Mouse (Mus musculus): ENCODE measurements around the gene Gdap1l1. TPM values are rescaled to one million over a fixed set of nuclear protein-coding genes. Genes with fewer than 3 reads are reported as not detected.

The Gdap1l1 gene
- total and polyA plus RNA-seq, 2 experiments from 2014 or later = not detected

DNA sequence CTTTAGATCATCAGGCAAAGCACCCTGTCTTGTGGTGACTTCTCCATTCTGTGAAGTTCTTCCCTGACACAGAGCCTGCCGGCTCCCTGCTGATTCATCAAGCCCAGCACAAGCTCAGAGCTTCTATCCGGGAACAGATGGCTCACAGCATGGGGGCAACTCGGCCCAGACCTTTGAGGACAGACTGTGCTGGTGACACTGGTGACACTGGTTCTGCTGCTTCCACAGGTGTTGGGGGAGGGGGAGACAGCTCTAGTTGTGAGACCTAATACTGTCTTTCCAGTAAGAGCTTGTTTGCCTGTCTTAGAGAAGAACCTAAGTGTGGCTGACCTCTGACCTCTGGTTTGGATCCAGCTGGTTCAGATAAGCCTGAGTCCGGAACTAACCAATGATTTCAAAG lies 4.3 kb upstream of the Gdap1l1 start:
- H3K9me3 ChIP-seq (replicated peaks; ENCODE audit: control insufficient read depth, low read length) = no peaks in the 10 kb centered on the region
- peaks cover 16% of the 10 kb centered on the region for H3K27me3 ChIP-seq (ENCODE audit: control insufficient read depth, insufficient read depth, low read length)
- ATAC-seq (ENCODE audit: insufficient read depth, low read depth) (no peak), DNase-seq (ENCODE audit: low spot score) (no peak)
- no peaks in the 10 kb centered on the region for H3K36me3 ChIP-seq (replicated peaks; ENCODE audit: control insufficient read depth, insufficient read depth, low read length)
- no peak overlapping the region for H3K27ac ChIP-seq (ENCODE audit: low read depth)
- H3K9ac ChIP-seq (replicated peaks; ENCODE audit: low read depth, low read length) = no peak overlapping the region
- WGBS = 8% methylated on average over 4 of the region's 4 CpGs
- H3K4me1 ChIP-seq (ENCODE audit: control insufficient read depth, insufficient read depth) = no peaks in the 10 kb centered on the region
- H3K4me3 ChIP-seq (ENCODE audit: low read depth, low read length) = no peak overlapping the region
- TF ChIP-seq CTCF (IDR thresholded peaks at IDR 0.05; ENCODE audit: low read depth) = no peak
- TF ChIP-seq EP300 (IDR thresholded peaks at IDR 0.05; ENCODE audit: low read depth) = no peak
- H3K4me2 ChIP-seq (ENCODE audit: low read depth, low read length) = no peak overlapping the region

DNA sequence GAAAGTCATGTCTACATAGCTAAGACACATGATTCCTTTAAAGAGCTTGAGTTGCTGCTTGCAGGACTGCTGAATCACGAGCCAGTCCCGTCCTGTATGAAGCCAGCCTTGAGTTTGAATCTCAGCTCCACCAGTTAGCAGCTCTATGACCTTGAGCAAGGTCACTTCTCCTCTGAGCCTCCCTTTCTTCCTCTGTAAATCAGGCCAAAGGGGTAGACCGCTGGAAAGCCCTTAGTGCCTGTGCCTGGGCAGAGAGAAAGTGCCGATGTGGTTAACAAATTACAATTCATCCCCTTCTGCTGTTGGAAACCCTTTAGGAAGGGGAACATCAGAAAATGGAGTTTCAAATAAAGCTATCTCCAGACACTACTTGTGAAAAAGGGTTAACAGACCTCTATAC lies 476 bp upstream of the Gdap1l1 start:
- H3K4me1 ChIP-seq (ENCODE audit: control insufficient read depth, insufficient read depth) = no peaks in the 10 kb centered on the region
- H3K9me3 ChIP-seq (replicated peaks; ENCODE audit: control insufficient read depth, low read length) = no peaks in the 10 kb centered on the region
- no peak overlapping the region for H3K4me3 ChIP-seq (ENCODE audit: low read depth, low read length)
- no peak overlapping the region for H3K27ac ChIP-seq (ENCODE audit: low read depth)
- ATAC-seq (ENCODE audit: insufficient read depth, low read depth) = no peak
- DNase-seq (ENCODE audit: low spot score) = no peak
- H3K9ac ChIP-seq (replicated peaks; ENCODE audit: low read depth, low read length) = no peak overlapping the region
- 42% methylated on average over 4 of the region's 4 CpGs for WGBS
- no peak overlapping the region for H3K4me2 ChIP-seq (ENCODE audit: low read depth, low read length)
- no peak for TF ChIP-seq CTCF (IDR thresholded peaks at IDR 0.05; ENCODE audit: low read depth)
- no peak for TF ChIP-seq EP300 (IDR thresholded peaks at IDR 0.05; ENCODE audit: low read depth)
- peaks cover 27% of the 10 kb centered on the region for H3K27me3 ChIP-seq (ENCODE audit: control insufficient read depth, insufficient read depth, low read length)
- H3K36me3 ChIP-seq (replicated peaks; ENCODE audit: control insufficient read depth, insufficient read depth, low read length) = no peaks in the 10 kb centered on the region

DNA sequence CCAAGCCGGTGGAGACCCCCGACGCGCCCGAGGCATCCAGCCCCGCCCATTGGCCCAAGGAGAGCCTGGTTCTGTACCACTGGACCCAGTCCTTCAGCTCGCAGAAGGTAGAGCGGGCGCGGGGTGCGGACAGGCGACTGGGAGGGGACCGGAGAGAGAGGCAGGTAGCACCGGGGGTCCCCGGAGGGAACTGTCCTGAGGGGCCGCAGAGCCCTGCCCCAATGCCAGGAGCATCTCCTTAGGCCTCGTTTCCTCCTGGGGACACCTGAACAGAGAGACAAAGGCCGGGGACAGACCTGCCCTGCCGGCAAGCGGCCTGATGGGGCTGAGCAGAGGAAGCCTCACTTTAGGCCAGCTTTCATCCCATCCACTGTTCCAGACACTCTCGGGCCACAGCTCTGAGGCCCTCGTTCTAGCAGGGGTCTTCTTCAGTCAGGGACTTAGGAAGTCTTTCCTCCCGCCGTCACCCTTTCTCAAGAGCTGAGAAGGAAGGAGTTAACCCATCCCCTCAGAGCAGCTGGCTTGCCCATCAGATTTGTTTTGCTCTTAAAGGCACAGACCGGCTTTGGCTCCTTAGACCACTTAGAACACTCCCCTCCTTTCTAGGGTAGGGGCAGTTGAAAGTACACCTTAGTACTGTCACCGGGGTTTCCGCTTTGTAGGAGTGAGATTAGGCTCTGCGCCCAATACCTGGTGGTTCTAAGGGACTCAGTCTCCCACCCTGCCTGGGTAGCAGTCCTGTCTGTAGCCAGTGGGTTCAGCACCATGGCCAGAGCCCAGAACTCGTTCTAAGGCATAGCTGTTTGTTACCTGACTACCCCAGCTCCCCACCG lies 559 bp downstream of the Gdap1l1 start:
- H3K9me3 ChIP-seq (replicated peaks; ENCODE audit: control insufficient read depth, low read length) = no peaks in the 10 kb centered on the region
- H3K4me1 ChIP-seq (ENCODE audit: control insufficient read depth, insufficient read depth) = no peaks in the 10 kb centered on the region
- H3K4me3 ChIP-seq (ENCODE audit: low read depth, low read length) = peak overlapping the region; percentile 11; the same call in 1 of the 2 replicates
- ATAC-seq (ENCODE audit: insufficient read depth, low read depth) (no peak), DNase-seq (ENCODE audit: low spot score) (no peak)
- no peak overlapping the region for H3K27ac ChIP-seq (ENCODE audit: low read depth)
- peak overlapping the region; percentile 43 for H3K4me2 ChIP-seq (ENCODE audit: low read depth, low read length)
- H3K27me3 ChIP-seq (ENCODE audit: control insufficient read depth, insufficient read depth, low read length) = peaks cover 27% of the 10 kb centered on the region
- TF ChIP-seq CTCF (IDR thresholded peaks at IDR 0.05; ENCODE audit: low read depth) (no peak), EP300 (IDR thresholded peaks at IDR 0.05; ENCODE audit: low read depth) (no peak)
- WGBS = 2% methylated on average over 30 of the region's 30 CpGs
- no peak overlapping the region for H3K9ac ChIP-seq (replicated peaks; ENCODE audit: low read depth, low read length)
- no peaks in the 10 kb centered on the region for H3K36me3 ChIP-seq (replicated peaks; ENCODE audit: control insufficient read depth, insufficient read depth, low read length)

DNA sequence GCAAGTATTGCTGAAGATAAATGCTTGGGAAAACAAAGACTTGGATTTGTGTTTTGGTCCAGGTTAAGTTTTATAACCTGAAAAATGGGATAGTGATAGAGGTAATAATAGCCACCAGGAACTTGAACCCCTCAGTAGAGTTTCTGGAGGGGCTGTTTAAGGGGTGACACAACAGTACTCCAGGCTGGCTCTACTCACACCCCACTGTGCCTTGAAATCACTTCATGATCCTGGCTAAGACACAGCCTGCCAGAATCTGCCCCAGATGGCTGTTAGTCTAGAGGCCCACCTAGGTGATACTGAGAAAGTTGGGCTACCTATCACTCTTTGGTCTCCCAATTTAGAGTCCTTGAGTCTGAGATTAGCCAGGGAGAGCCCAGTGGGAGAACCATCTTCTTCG lies 1.2 kb downstream of the Gdap1l1 start:
- H3K4me2 ChIP-seq (ENCODE audit: low read depth, low read length) = no peak overlapping the region
- TF ChIP-seq CTCF (IDR thresholded peaks at IDR 0.05; ENCODE audit: low read depth) (no peak), EP300 (IDR thresholded peaks at IDR 0.05; ENCODE audit: low read depth) (no peak)
- ATAC-seq (ENCODE audit: insufficient read depth, low read depth) (no peak), DNase-seq (ENCODE audit: low spot score) (no peak)
- H3K4me1 ChIP-seq (ENCODE audit: control insufficient read depth, insufficient read depth) = no peaks in the 10 kb centered on the region
- no peak overlapping the region for H3K4me3 ChIP-seq (ENCODE audit: low read depth, low read length)
- H3K27ac ChIP-seq (ENCODE audit: low read depth) = no peak overlapping the region
- H3K27me3 ChIP-seq (ENCODE audit: control insufficient read depth, insufficient read depth, low read length) = peaks cover 27% of the 10 kb centered on the region
- no peaks in the 10 kb centered on the region for H3K9me3 ChIP-seq (replicated peaks; ENCODE audit: control insufficient read depth, low read length)
- 45% methylated on average over 1 of the region's 1 CpGs for WGBS
- no peaks in the 10 kb centered on the region for H3K36me3 ChIP-seq (replicated peaks; ENCODE audit: control insufficient read depth, insufficient read depth, low read length)
- no peak overlapping the region for H3K9ac ChIP-seq (replicated peaks; ENCODE audit: low read depth, low read length)

DNA sequence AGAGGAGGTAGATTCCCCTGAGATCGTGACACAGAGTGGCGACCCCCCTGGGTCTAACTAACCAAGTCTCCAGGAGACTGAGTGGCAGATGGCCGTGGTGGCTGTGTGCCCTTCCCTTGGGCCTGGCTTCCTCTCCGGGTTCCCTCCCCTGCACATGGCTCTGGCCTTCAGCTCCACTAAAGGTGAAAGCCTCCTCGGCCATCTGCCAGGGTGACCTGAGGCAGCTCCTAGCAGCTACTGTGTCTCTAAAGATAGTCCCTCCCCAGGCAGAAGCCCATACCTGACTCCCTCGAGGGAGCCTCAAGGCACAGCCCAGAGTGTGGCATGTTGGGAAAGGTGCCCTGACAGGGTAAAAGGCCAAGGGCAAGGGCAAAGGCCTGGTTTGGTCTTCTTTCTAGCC lies 5.3 kb downstream of the Gdap1l1 start:
- ATAC-seq (ENCODE audit: insufficient read depth, low read depth) (no peak), DNase-seq (ENCODE audit: low spot score) (no peak)
- H3K4me1 ChIP-seq (ENCODE audit: control insufficient read depth, insufficient read depth) = no peaks in the 10 kb centered on the region
- no peak overlapping the region for H3K27ac ChIP-seq (ENCODE audit: low read depth)
- peaks cover 15% of the 10 kb centered on the region for H3K27me3 ChIP-seq (ENCODE audit: control insufficient read depth, insufficient read depth, low read length)
- no peak overlapping the region for H3K4me2 ChIP-seq (ENCODE audit: low read depth, low read length)
- H3K36me3 ChIP-seq (replicated peaks; ENCODE audit: control insufficient read depth, insufficient read depth, low read length) = no peaks in the 10 kb centered on the region
- WGBS = 48% methylated on average over 6 of the region's 6 CpGs
- TF ChIP-seq EP300 (IDR thresholded peaks at IDR 0.05; ENCODE audit: low read depth) (no peak), CTCF (IDR thresholded peaks at IDR 0.05; ENCODE audit: low read depth) (no peak)
- H3K9me3 ChIP-seq (replicated peaks; ENCODE audit: control insufficient read depth, low read length) = no peaks in the 10 kb centered on the region
- H3K4me3 ChIP-seq (ENCODE audit: low read depth, low read length) = no peak overlapping the region
- H3K9ac ChIP-seq (replicated peaks; ENCODE audit: low read depth, low read length) = no peak overlapping the region

DNA sequence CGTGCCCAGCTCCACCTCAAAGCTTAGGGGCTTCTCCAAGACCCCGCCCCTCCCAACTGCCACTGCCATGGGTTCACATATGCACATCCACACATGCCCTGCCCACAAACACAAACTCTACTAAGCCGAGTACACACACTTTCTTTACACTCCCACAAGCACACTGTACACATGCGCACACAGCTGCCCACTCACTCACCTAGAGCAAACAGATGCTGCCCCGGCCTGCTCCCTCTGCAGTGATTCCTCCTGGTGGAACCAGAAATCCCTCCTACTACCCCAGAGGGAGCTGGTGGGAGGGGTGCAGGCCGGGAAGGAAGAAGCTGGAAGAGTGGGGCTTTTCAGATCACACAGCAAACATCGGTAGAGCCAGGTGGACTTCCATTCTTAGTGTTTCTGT lies 5.7 kb downstream of the Gdap1l1 start:
- H3K4me2 ChIP-seq (ENCODE audit: low read depth, low read length) = no peak overlapping the region
- no peaks in the 10 kb centered on the region for H3K36me3 ChIP-seq (replicated peaks; ENCODE audit: control insufficient read depth, insufficient read depth, low read length)
- 58% methylated on average over 7 of the region's 7 CpGs for WGBS
- no peaks in the 10 kb centered on the region for H3K9me3 ChIP-seq (replicated peaks; ENCODE audit: control insufficient read depth, low read length)
- DNase-seq (ENCODE audit: low spot score) (no peak), ATAC-seq (ENCODE audit: insufficient read depth, low read depth) (no peak)
- H3K27me3 ChIP-seq (ENCODE audit: control insufficient read depth, insufficient read depth, low read length) = peaks cover 10% of the 10 kb centered on the region
- no peak overlapping the region for H3K4me3 ChIP-seq (ENCODE audit: low read depth, low read length)
- TF ChIP-seq EP300 (IDR thresholded peaks at IDR 0.05; ENCODE audit: low read depth) (no peak), CTCF (IDR thresholded peaks at IDR 0.05; ENCODE audit: low read depth) (no peak)
- no peak overlapping the region for H3K27ac ChIP-seq (ENCODE audit: low read depth)
- H3K4me1 ChIP-seq (ENCODE audit: control insufficient read depth, insufficient read depth) = no peaks in the 10 kb centered on the region
- no peak overlapping the region for H3K9ac ChIP-seq (replicated peaks; ENCODE audit: low read depth, low read length)
